Mouse (Mus musculus): ENCODE measurements around the gene Hils1.

GRCm38 (mm10) chr11:94997596-94997995 is 30.2 kb downstream of the Hils1 start:
- TF ChIP-seq CTCF (IDR thresholded peaks at IDR 0.05; ENCODE audit: low read depth, low read length) (no peak), POLR2A (IDR thresholded peaks at IDR 0.05; ENCODE audit: insufficient read depth, low read length) (no peak)
